Mouse (Mus musculus) midbrain, embryonic 10.5 days (tissue): Measurements from ENCODE around the gene Hcn1. TPM values are rescaled to one million over a fixed set of nuclear protein-coding genes. Genes with fewer than 3 reads are reported as not detected.

Source experiments
- DNase-seq: peaks from one replicate; pipeline ENCODE4 v3.0.0-alpha.2; 2017; ENCODE audit warnings: low spot score
- H3K27ac ChIP-seq: fragments of 300-500 bp; sonication (generic); replicated peaks from 2 replicates; pipeline ENCODE4 v1.5.1; 2016; ENCODE audit warnings: mild to moderate bottlenecking
- H3K27me3 ChIP-seq: fragments of 300-500 bp; sonication (generic); 2 replicates; pipeline ENCODE4 v1.6.1; 2016; ENCODE audit warnings: low read depth, mild to moderate bottlenecking; ENCODE audit not compliant: poor library complexity, severe bottlenecking
- H3K36me3 ChIP-seq: fragments of 300-500 bp; sonication (generic); 2 replicates; pipeline ENCODE4 v1.6.1; 2016; ENCODE audit warnings: mild to moderate bottlenecking, moderate library complexity
- H3K4me1 ChIP-seq: fragments of 300-500 bp; sonication (generic); 2 replicates; pipeline ENCODE4 v1.6.1; 2016
- H3K4me3 ChIP-seq: fragments of 300-500 bp; sonication (generic); 2 replicates; pipeline ENCODE4 v1.5.1; 2016; ENCODE audit warnings: mild to moderate bottlenecking, moderate library complexity
- H3K9me3 ChIP-seq: fragments of 300-500 bp; sonication (generic); replicated peaks from 2 replicates; pipeline ENCODE4 v1.6.1; 2016; ENCODE audit warnings: mild to moderate bottlenecking
- WGBS: fragments of 180-500 bp; shearing (Covaris S2); methylation state at CpG from one replicate; pipeline ENCODE4 v1.1.7; 2016; 5-methylcytosine and 5-hydroxymethylcytosine counted together
- polyA plus RNA-seq: library from polyadenylated mRNA; unstranded; fragments of >200 nt; fragmentation: Nextera tagmentation; extraction: Ambion mirVana; gene quantifications from 2 replicates; pipeline ENCODE4 v1.2.1, GENCODE M21; 2016

Hcn1 gene
- polyA plus RNA-seq, 1 experiment from 2014 or later = 0.02 TPM

- Histone ChIP-seq H3K27me3 (no peaks in the 10 kb centered on the region), H3K4me1 (no peaks in the 10 kb centered on the region), H3K36me3 (no peaks in the 10 kb centered on the region), H3K27ac (no peak overlapping the region), H3K4me3 (no peak overlapping the region), H3K9me3 (no peaks in the 10 kb centered on the region)
- 85% methylated on average over 1 of the region's 1 CpGs for WGBS
- DNase-seq = no peak
Measured at GRCm38 (mm10) chr13:117938761-117939160, 336.6 kb downstream of the Hcn1 start.

- Histone ChIP-seq H3K27ac (no peak overlapping the region), H3K9me3 (no peaks in the 10 kb centered on the region), H3K4me3 (no peak overlapping the region), H3K27me3 (no peaks in the 10 kb centered on the region), H3K36me3 (no peaks in the 10 kb centered on the region), H3K4me1 (no peaks in the 10 kb centered on the region)
- no peak for DNase-seq
- WGBS = 96% methylated on average over 8 of the region's 8 CpGs
Measured at GRCm38 (mm10) chr13:117940536-117941280, 338.6 kb downstream of the Hcn1 start.

DNA sequence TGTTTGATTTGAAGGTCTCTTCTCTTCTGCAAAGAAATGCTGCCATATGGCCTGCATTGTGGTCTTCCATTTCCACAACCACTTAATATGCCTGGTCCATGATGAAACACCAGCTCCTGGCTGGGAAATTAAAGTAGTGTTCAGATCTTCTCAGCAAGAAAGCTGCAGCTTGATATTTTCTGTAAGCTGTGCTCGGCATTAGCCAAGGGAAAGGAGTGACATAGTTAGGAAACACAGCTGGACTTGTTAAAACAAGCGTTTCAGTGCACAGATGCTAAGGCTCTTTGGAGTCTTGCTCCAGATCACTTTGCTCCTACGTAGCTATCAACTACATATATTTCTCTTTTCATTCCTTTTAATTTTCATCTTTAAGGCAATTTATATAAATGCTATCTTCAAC, 344.7 kb downstream of the Hcn1 start:
- no peak overlapping the region for H3K4me3 ChIP-seq
- H3K36me3 ChIP-seq = no peaks in the 10 kb centered on the region
- 85% methylated on average over 3 of the region's 3 CpGs for whole genome bisulfite sequencing
- no peak for DNase-seq
- H3K4me1 ChIP-seq = no peaks in the 10 kb centered on the region
- no peaks in the 10 kb centered on the region for H3K9me3 ChIP-seq
- H3K27ac ChIP-seq = no peak overlapping the region
- no peaks in the 10 kb centered on the region for H3K27me3 ChIP-seq

DNA sequence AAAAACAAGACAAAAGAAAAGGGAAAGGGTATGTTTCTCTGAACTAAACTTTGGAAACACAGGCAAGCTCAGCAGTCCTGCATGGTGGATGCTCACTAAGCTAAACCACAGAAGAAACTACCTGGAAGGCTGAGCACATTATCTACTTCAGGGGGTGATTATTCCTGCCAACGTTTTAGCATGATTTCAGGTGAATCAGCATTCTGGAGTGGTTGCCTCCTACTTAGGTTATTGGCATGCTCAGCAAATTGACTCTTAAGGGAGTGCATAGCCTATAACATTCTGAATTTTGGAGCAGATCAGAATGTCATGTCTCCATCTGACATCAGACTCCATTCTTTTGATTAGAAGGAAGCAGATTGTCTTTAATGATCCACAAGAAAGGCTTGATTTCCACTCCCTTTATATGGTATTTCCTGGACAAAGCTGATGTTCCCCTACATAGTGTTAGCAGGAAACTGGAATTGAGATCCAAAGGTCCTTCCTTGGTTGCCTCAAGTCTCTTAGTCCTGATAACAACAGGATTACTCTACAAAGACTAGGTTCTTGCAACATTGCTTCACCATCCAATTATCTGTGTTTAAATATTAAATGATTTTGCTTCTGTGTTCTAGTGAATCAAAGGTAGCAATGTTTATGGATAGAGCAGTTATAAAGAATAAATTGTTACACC, 345.7 kb downstream of the Hcn1 start:
- no peaks in the 10 kb centered on the region for H3K4me1 ChIP-seq
- no peaks in the 10 kb centered on the region for H3K9me3 ChIP-seq
- WGBS = 60% methylated on average over 1 of the region's 1 CpGs
- H3K27ac ChIP-seq = no peak overlapping the region
- H3K4me3 ChIP-seq = no peak overlapping the region
- no peak for DNase-seq
- no peaks in the 10 kb centered on the region for H3K36me3 ChIP-seq
- no peaks in the 10 kb centered on the region for H3K27me3 ChIP-seq

GRCm38 (mm10) chr13:117958496-117959421, 356.6 kb downstream of the Hcn1 start:
- Histone ChIP-seq H3K36me3 (no peaks in the 10 kb centered on the region), H3K27ac (no peak overlapping the region; the same call in 1 of the 2 replicates), H3K4me1 (peaks cover 10% of the 10 kb centered on the region), H3K4me3 (peak overlapping the region; percentile 29; the same call in 1 of the 2 replicates), H3K27me3 (no peaks in the 10 kb centered on the region), H3K9me3 (no peaks in the 10 kb centered on the region)
- 9% methylated on average over 18 of the region's 18 CpGs for WGBS
- DNase-seq = peak; percentile 17

DNA sequence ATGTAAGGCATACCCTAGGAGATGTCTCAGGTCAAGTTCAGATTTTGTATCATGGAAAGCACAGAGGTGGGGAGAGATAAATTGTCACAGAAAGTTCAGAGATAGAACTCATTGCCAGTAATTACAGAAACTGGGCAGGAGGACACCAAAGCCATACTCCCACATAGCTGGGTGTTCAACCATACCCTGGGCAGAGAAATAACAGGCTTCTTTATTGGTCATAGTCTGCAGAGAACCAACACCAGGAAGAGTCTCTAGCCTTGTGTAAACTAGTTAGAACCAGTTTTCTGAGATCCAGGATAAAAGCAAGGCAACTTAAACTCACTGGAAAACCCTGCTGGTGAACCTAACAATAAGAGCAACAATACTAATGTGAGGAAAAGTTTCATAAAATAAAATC, 362.5 kb downstream of the Hcn1 start:
- Histone ChIP-seq H3K27me3 (no peaks in the 10 kb centered on the region), H3K4me3 (no peak overlapping the region), H3K9me3 (no peaks in the 10 kb centered on the region), H3K4me1 (no peaks in the 10 kb centered on the region), H3K27ac (no peak overlapping the region), H3K36me3 (no peaks in the 10 kb centered on the region)
- DNase-seq = no peak

- Histone ChIP-seq H3K36me3 (no peaks in the 10 kb centered on the region), H3K9me3 (no peaks in the 10 kb centered on the region), H3K27me3 (no peaks in the 10 kb centered on the region), H3K4me3 (no peak overlapping the region), H3K4me1 (no peaks in the 10 kb centered on the region), H3K27ac (no peak overlapping the region)
- WGBS = 68% methylated on average over 7 of the region's 7 CpGs
- no peak for DNase-seq
Measured at GRCm38 (mm10) chr13:117975382-117975781, 373.3 kb downstream of the Hcn1 start.

GRCm38 (mm10) chr13:117975823-117976222, 373.7 kb downstream of the Hcn1 start:
- Histone ChIP-seq H3K9me3 (no peaks in the 10 kb centered on the region), H3K27ac (no peak overlapping the region), H3K27me3 (no peaks in the 10 kb centered on the region), H3K36me3 (no peaks in the 10 kb centered on the region), H3K4me1 (no peaks in the 10 kb centered on the region), H3K4me3 (no peak overlapping the region)
- WGBS = 62% methylated on average over 10 of the region's 10 CpGs
- no peak for DNase-seq

- Histone ChIP-seq H3K4me3 (no peak overlapping the region), H3K9me3 (no peaks in the 10 kb centered on the region), H3K27ac (no peak overlapping the region), H3K36me3 (no peaks in the 10 kb centered on the region), H3K4me1 (no peaks in the 10 kb centered on the region), H3K27me3 (no peaks in the 10 kb centered on the region)
- no peak for DNase-seq
- WGBS = 67% methylated on average over 2 of the region's 2 CpGs
Measured at GRCm38 (mm10) chr13:117984339-117984738, 382.2 kb downstream of the Hcn1 start.

DNA sequence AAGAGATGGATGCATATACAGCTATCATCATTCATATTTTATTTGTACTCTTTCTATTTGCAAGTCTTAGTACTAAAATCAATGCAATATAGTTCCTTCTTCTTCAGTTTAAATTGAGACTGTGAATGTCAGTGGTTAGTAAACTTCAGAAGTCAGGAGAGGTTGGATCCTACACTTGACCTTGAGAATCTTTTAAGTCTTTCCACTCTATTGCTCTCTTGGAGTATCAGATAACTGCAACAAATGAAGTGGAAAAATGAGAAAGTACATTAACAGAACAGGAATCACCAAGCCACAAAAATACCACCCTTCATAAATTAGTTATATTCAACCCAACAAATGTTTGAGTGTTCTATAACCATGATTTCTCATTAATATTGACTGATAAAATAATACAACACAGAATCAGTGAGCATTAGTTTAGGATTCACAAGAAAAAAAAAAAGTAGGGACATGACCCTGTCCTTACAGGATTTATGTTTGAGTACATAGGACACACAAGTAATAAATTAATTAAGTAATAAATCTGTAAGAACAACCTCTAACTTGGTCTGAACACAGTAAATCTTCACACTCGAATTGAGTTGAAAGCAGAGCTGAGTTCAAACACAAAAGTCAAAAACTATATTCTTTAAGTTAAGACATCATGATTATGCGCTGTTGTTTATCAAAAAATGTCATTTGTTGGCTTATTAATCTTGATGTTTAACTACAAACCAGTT, 397.8 kb downstream of the Hcn1 start:
- H3K36me3 ChIP-seq = no peaks in the 10 kb centered on the region
- H3K4me3 ChIP-seq = no peak overlapping the region
- H3K27ac ChIP-seq = no peak overlapping the region
- 92% methylated on average over 2 of the region's 2 CpGs for WGBS
- no peaks in the 10 kb centered on the region for H3K27me3 ChIP-seq
- DNase-seq = no peak
- H3K9me3 ChIP-seq = no peaks in the 10 kb centered on the region
- H3K4me1 ChIP-seq = no peaks in the 10 kb centered on the region

DNA sequence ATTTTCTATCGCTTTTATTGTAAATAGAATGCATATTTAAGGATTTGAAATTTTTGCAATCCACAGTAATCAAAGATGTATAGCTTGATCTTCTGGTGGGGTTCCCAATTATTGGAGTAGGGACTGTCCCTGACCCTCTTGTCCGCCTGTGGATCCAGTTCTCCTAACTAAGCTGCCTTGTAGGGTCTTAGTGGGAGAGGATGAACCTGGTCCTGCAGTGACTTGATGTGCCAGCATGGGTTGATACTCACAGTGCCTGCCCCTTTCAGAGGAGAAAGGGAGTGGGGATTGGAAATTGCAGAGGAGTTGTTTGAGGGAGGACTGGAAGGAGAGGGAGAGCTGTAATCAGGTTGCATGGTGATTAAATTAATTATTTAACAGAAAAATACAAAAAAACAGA, 398.4 kb downstream of the Hcn1 start:
- H3K4me3 ChIP-seq = no peak overlapping the region
- no peaks in the 10 kb centered on the region for H3K36me3 ChIP-seq
- 80% methylated on average over 2 of the region's 2 CpGs for WGBS
- no peaks in the 10 kb centered on the region for H3K4me1 ChIP-seq
- H3K27ac ChIP-seq = no peak overlapping the region
- no peak for DNase-seq
- no peaks in the 10 kb centered on the region for H3K9me3 ChIP-seq
- no peaks in the 10 kb centered on the region for H3K27me3 ChIP-seq

GRCm38 (mm10) chr13:118021176-118021575, 419.1 kb downstream of the Hcn1 start:
- 88% methylated on average over 1 of the region's 1 CpGs for WGBS
- no peaks in the 10 kb centered on the region for H3K4me1 ChIP-seq
- no peaks in the 10 kb centered on the region for H3K27me3 ChIP-seq
- DNase-seq = no peak
- no peak overlapping the region for H3K27ac ChIP-seq
- H3K4me3 ChIP-seq = no peak overlapping the region
- H3K9me3 ChIP-seq = no peaks in the 10 kb centered on the region
- no peaks in the 10 kb centered on the region for H3K36me3 ChIP-seq
